Mouse (Mus musculus): ENCODE data around the gene Atp6v1e2. TPM values are rescaled to one million over a fixed set of nuclear protein-coding genes. Genes with fewer than 3 reads are reported as not detected.

Atp6v1e2 gene
- polyA plus RNA-seq, 1 experiment = not detected

DNA sequence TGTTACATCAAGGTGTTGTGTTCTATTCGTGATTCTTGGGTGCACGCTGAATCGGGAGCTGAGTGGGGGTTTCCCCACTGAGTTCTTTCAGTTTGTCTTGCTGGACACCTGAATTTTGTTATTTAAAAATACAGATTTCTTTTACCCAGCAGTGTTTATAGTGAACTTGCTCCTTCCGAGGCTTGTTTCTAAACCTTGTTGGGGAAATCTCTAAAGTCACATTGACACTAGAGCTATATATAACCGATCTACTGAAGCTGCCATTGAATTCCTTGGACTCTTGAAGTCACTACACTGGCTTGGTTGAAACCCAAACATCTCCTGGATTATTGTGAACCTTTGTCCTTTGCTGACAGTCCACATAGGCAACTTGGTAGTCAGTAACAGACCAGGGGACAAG, 9.5 kb upstream of the Atp6v1e2 start:
- Histone ChIP-seq H3K4me3 (ENCODE audit: insufficient read depth, low read length) (no peak overlapping the region), H3K4me1 (ENCODE audit: control insufficient read depth, insufficient read depth, low read length) (peaks cover 13% of the 10 kb centered on the region), H3K27ac (ENCODE audit: insufficient read depth, low read length) (no peak overlapping the region)
- no peak for TF ChIP-seq POLR2A (IDR thresholded peaks at IDR 0.05; ENCODE audit: low read depth, low read length)
- no peak for TF ChIP-seq CTCF (IDR thresholded peaks at IDR 0.05; ENCODE audit: borderline replicate concordance, insufficient read depth, low read length)

DNA sequence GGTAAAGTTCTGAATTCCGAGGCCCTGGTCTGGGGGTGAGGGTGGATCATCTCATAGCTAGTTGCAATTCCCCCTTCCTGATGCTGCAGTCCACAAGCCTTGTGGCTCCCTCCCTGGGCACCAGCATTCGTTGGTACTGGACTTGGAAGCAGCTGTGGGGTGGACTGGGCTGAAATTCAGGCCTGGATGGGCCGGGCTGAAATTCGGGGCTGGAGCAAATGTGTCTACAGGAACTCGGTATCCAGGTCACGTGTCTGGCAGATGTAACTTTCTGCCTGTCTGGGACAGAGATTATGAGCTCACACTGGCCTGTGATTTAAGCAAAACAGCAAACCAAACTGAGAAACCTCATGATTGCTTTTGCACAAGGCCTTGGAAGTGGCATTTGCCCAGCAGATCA, 1.1 kb upstream of the Atp6v1e2 start:
- Histone ChIP-seq H3K4me3 (ENCODE audit: insufficient read depth, low read length) (no peak overlapping the region), H3K27ac (ENCODE audit: insufficient read depth, low read length) (no peak overlapping the region), H3K4me1 (ENCODE audit: control insufficient read depth, insufficient read depth, low read length) (no peaks in the 10 kb centered on the region)
- TF ChIP-seq POLR2A (IDR thresholded peaks at IDR 0.05; ENCODE audit: low read depth, low read length) (no peak), CTCF (IDR thresholded peaks at IDR 0.05; ENCODE audit: borderline replicate concordance, insufficient read depth, low read length) (no peak)

DNA sequence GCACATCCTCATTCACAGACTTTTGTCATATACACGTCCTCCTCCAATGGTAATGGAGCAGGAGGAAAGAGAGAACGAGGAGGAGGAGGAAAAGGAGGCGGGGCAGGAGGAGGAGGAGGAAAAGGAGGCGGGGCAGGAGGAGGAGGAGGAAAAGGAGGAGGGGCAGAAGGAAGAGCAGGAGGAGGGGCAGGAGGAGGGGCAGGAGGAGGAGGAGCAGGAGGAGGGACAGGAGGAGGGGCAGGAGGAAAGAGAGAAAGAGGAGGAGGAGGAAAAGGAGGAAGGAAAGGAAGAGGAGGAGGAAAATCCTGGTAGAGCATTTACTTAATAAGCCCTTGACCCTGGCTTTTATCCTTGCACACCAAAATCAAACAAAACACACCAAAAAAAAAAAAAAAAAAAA, 1.6 kb downstream of the Atp6v1e2 start:
- no peak overlapping the region for H3K27ac ChIP-seq (ENCODE audit: insufficient read depth, low read length)
- TF ChIP-seq CTCF (IDR thresholded peaks at IDR 0.05; ENCODE audit: borderline replicate concordance, insufficient read depth, low read length) (no peak), POLR2A (IDR thresholded peaks at IDR 0.05; ENCODE audit: low read depth, low read length) (no peak)
- no peaks in the 10 kb centered on the region for H3K4me1 ChIP-seq (ENCODE audit: control insufficient read depth, insufficient read depth, low read length)
- H3K4me3 ChIP-seq (ENCODE audit: insufficient read depth, low read length) = no peak overlapping the region

DNA sequence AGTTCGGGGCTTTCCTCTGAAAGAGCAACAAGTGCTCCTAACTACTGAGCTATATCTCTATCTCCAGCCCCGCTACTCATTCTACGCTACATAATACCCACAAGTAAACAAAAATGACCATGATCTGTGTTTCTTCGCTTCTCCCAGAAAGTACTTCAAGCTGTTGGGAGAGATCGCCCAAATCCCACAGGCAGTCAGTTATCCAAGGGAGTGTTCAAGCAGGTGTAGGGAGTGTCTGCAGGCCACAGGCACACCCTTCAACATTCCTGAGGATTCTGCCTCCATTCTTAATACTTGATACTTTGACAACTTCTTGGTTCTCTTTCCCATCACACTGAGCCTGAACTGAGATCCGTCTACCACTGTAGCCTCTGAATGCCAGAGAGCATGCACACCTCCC, 4.5 kb downstream of the Atp6v1e2 start:
- peaks cover 2% of the 10 kb centered on the region; the same call in 1 of the 2 replicates for H3K4me1 ChIP-seq (ENCODE audit: control insufficient read depth, insufficient read depth, low read length)
- TF ChIP-seq POLR2A (IDR thresholded peaks at IDR 0.05; ENCODE audit: low read depth, low read length) (no peak), CTCF (IDR thresholded peaks at IDR 0.05; ENCODE audit: borderline replicate concordance, insufficient read depth, low read length) (no peak)
- H3K27ac ChIP-seq (ENCODE audit: insufficient read depth, low read length) = no peak overlapping the region
- H3K4me3 ChIP-seq (ENCODE audit: insufficient read depth, low read length) = no peak overlapping the region

DNA sequence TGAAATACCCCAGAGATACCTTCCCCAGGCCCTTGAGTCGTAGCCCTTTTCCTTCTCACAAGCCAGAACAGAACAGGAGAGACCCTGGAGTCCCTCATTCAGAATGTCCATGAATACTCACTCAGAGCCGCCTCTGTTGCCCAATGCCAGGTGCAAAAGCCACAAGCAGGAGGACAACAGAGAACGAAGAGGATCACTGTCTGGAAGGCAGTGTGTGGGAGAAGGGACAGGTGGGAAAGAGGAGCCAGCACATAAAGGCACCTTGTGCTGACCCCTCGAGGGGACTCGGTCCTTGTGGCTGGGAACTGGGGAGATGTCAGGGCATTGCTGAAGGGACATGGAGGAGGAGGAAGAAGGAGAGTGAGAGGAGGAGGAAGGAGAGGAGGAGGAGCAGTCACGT, 5.6 kb downstream of the Atp6v1e2 start:
- Histone ChIP-seq H3K27ac (ENCODE audit: insufficient read depth, low read length) (no peak overlapping the region), H3K4me3 (ENCODE audit: insufficient read depth, low read length) (no peak overlapping the region), H3K4me1 (ENCODE audit: control insufficient read depth, insufficient read depth, low read length) (peaks cover 2% of the 10 kb centered on the region)
- TF ChIP-seq POLR2A (IDR thresholded peaks at IDR 0.05; ENCODE audit: low read depth, low read length) (no peak), CTCF (IDR thresholded peaks at IDR 0.05; ENCODE audit: borderline replicate concordance, insufficient read depth, low read length) (no peak)

DNA sequence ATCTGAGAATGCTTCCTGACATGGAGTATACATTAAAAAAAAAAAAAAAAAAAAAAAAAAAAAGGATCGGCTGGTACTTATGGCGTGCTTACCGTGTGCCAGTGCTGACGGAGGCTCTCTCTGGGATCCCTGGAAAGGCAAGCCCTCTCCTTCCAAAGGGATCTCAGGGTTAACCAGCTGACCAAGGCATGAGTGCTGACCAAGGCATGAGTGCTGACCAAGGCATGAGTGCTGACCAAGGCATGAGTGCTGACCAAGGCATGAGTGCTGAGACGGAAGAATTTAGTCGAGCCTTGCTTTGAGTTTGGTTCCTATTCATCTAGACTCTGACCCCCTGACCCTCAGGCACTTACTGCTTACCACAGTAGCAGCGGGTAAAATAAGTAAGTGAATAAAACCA, 9.0 kb downstream of the Atp6v1e2 start:
- TF ChIP-seq CTCF (IDR thresholded peaks at IDR 0.05; ENCODE audit: borderline replicate concordance, insufficient read depth, low read length) (no peak), POLR2A (IDR thresholded peaks at IDR 0.05; ENCODE audit: low read depth, low read length) (no peak)
- Histone ChIP-seq H3K27ac (ENCODE audit: insufficient read depth, low read length) (no peak overlapping the region), H3K4me3 (ENCODE audit: insufficient read depth, low read length) (no peak overlapping the region)

DNA sequence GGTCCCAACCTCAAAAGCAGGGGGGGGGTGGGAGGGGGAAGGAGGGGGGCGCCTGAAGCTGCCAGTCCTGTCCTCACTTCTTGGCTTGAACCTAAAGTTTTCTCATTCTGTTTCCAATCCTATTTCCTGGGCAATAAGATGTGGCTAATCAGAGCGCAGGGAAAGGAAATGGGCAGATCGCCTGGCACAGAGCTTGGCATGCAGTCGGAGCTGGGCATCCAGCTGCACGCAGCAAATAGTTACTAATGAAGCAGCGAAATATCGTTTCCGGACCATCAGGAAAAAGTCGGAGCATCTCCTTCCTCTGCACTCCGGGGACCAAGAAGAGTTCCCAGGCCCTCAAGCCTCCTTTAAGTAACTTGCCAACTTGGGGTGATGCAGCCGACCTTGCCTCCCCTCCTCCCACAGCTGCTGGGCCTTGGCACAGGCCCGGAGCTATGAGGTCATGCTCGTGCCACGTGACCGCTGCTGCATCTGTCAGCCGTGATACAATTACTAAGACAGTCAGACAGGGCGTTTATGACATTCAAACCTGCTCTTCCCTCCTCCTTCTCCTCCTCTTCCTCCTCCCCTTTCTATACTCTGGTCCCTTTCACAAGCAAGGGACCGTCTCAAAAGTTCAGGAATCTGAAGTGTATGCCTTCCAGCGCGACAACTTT, 10.1 kb downstream of the Atp6v1e2 start:
- Histone ChIP-seq H3K27ac (ENCODE audit: insufficient read depth, low read length) (no peak overlapping the region), H3K4me1 (ENCODE audit: control insufficient read depth, insufficient read depth, low read length) (peaks cover 2% of the 10 kb centered on the region), H3K4me3 (ENCODE audit: insufficient read depth, low read length) (peak overlapping the region; percentile 15; the same call in 1 of the 2 replicates)
- TF ChIP-seq POLR2A (IDR thresholded peaks at IDR 0.05; ENCODE audit: low read depth, low read length) = no peak
- no peak for TF ChIP-seq CTCF (IDR thresholded peaks at IDR 0.05; ENCODE audit: borderline replicate concordance, insufficient read depth, low read length)

More for the DNA sequence above, 9.0 kb downstream of the Atp6v1e2 start:
- peaks cover 2% of the 10 kb centered on the region for H3K4me1 ChIP-seq (ENCODE audit: control insufficient read depth, insufficient read depth, low read length)

DNA sequence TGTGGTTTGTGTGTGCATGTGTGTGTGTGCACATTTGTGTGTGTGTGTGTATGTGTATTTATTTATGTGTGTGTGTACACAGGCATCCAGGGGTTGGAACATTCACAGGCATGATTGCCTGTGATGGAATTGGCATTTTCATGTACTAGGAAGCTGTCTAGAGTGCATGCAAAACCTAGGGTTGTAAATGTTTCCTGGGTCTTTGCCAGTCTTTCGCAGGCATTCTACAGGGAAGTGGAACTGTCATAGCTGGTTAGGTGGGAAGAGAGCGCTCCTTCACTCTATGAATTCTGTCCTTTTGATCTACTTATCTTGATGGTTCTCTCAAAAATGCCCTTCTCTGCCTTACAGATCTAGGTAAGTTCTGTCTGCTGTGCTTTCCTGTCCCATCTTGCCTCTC, 10.6 kb downstream of the Atp6v1e2 start:
- Histone ChIP-seq H3K4me1 (ENCODE audit: control insufficient read depth, insufficient read depth, low read length) (peaks cover 2% of the 10 kb centered on the region), H3K27ac (ENCODE audit: insufficient read depth, low read length) (no peak overlapping the region), H3K4me3 (ENCODE audit: insufficient read depth, low read length) (no peak overlapping the region)
- TF ChIP-seq CTCF (IDR thresholded peaks at IDR 0.05; ENCODE audit: borderline replicate concordance, insufficient read depth, low read length) = no peak

DNA sequence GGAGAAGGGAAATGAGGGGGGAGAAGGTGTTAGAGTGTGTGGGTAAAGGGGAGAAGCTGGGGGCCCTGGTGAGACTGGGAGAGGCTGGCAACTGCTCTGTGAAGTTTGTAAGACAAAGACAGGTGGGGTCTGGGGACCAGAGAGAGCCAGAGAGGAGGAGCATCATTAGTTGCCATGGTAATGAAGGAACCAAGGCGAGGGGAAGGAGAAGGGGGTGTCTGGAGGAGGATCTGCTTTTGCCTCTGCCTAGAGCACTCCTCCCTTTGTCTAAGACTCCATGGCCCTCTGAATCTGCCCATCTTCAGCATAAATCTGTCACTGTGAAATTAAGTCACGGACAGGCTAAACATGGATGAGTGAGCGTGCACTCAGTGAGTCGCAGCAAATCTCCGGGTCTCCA, 14.8 kb downstream of the Atp6v1e2 start:
- TF ChIP-seq CTCF (IDR thresholded peaks at IDR 0.05; ENCODE audit: borderline replicate concordance, insufficient read depth, low read length) = no peak
- no peak for TF ChIP-seq POLR2A (IDR thresholded peaks at IDR 0.05; ENCODE audit: low read depth, low read length)
- H3K27ac ChIP-seq (ENCODE audit: insufficient read depth, low read length) = no peak overlapping the region
- H3K4me3 ChIP-seq (ENCODE audit: insufficient read depth, low read length) = no peak overlapping the region
- H3K4me1 ChIP-seq (ENCODE audit: control insufficient read depth, insufficient read depth, low read length) = no peaks in the 10 kb centered on the region; the same call in 1 of the 2 replicates

DNA sequence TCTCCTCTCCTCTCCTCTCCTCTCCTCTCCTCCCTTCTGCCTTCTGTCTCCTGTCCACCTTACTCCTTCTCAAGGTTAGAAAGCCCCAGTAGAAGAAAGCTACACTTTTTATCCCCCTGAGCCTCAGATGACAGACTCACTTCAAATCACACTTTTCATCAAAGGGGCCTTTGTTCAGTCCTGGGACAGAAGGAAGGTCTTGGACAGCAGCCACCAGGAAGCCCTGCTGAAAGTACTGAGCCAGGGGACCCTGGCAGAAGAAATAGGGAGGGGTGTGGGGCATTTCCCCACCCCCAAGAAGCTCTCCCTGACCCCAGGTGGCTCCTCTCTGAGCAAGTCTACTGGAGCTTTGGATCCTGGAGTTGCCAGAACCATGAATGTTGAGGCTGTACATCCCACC, 17.7 kb downstream of the Atp6v1e2 start:
- H3K4me1 ChIP-seq (ENCODE audit: control insufficient read depth, insufficient read depth, low read length) = no peaks in the 10 kb centered on the region

More for the DNA sequence above, 17.7 kb downstream of the Atp6v1e2 start:
- no peak overlapping the region for H3K4me3 ChIP-seq (ENCODE audit: insufficient read depth, low read length)
- H3K27ac ChIP-seq (ENCODE audit: insufficient read depth, low read length) = no peak overlapping the region
- TF ChIP-seq CTCF (IDR thresholded peaks at IDR 0.05; ENCODE audit: borderline replicate concordance, insufficient read depth, low read length) (no peak), POLR2A (IDR thresholded peaks at IDR 0.05; ENCODE audit: low read depth, low read length) (no peak)

All from embryonic fibroblast, embryonic 13.5 days (primary cell).